Mouse (Mus musculus): ENCODE results near the gene Lnpep. TPM values are rescaled to one million over a fixed set of nuclear protein-coding genes. Genes with fewer than 3 reads are reported as not detected.

Gene Lnpep
- 0.75 and 1.4 TPM in 2 replicates for polyA plus RNA-seq (2012; rRNA removed)

GRCm38 (mm10) chr17:17624957-17625586, at the start of gene Lnpep:
Lnpep (minus strand) TSS chr17:17625050.

Other genes starting within 250 kb of the Lnpep start
- gene Lix1, start 222.4 kb downstream of the Lnpep start, polyA plus RNA-seq (2012; rRNA removed), result 0.02 and 0.10 TPM in 2 replicates
- gene Vmn2r90, start 78.7 kb upstream of the Lnpep start, polyA plus RNA-seq (2012; rRNA removed), result not detected in 2 replicates
- 10.3 and 19.0 TPM in 2 replicates for gene Spaca6, start 202.1 kb upstream of the Lnpep start, polyA plus RNA-seq (2012; rRNA removed)
- gene Has1, start 230.2 kb upstream of the Lnpep start, polyA plus RNA-seq (2012; rRNA removed), result 0.52 and 1.1 TPM in 2 replicates